Mouse (Mus musculus) kidney, adult 2 months (tissue): Measurements from ENCODE around the gene Irs2. TPM values are rescaled to one million over a fixed set of nuclear protein-coding genes. Genes with fewer than 3 reads are reported as not detected.
A peak's percentile ranks its signal among the peaks of the same experiment; 100 is the strongest.

Experiments used
- DNase-seq: peaks from one replicate; pipeline ENCODE4 v3.0.0; 2021
- H3K27ac ChIP-seq: fragments of 200-500 bp; 2 replicates; pipeline ENCODE4 v1.5.1; 2012; ENCODE audit warnings: low read depth, low read length, control low read depth, inconsistent platforms; ENCODE audit not compliant: insufficient read depth
- H3K27me3 ChIP-seq: fragments of 200-500 bp; replicated peaks from 2 replicates; pipeline ENCODE4 v1.6.1; 2012; ENCODE audit warnings: mild to moderate bottlenecking, moderate library complexity, low read length, inconsistent platforms; ENCODE audit not compliant: control insufficient read depth, insufficient read depth
- H3K36me3 ChIP-seq: fragments of 200-500 bp; 2 replicates; pipeline ENCODE4 v1.6.1; 2012; ENCODE audit warnings: mild to moderate bottlenecking, moderate library complexity, low read length, inconsistent platforms; ENCODE audit not compliant: control insufficient read depth, insufficient read depth
- H3K4me1 ChIP-seq: fragments of 200-500 bp; 2 replicates; pipeline ENCODE4 v1.6.1; 2011; ENCODE audit warnings: low read length; ENCODE audit not compliant: control insufficient read depth, insufficient read depth
- H3K4me3 ChIP-seq: fragments of 200-500 bp; 2 replicates; pipeline ENCODE4 v1.5.1; 2011; ENCODE audit warnings: mild to moderate bottlenecking, low read depth, low read length, control low read depth; ENCODE audit not compliant: insufficient read depth
- CTCF ChIP-seq: fragments of 200-500 bp; conservative IDR thresholded peaks from 2 replicates; pipeline ENCODE4 v1.5.1; 2011; ENCODE audit warnings: low read depth, mild to moderate bottlenecking, control low read depth, low read length, moderate library complexity, mixed read lengths; ENCODE audit not compliant: insufficient read depth, insufficient read length
- POLR2A ChIP-seq: fragments of 200-500 bp; IDR thresholded peaks from one replicate; pipeline ENCODE4 v1.6.1; 2011; ENCODE audit warnings: low read depth, low read length, control low read depth
- WGBS: fragments of 180-500 bp; shearing (Covaris S2); methylation state at CpG from one replicate; pipeline ENCODE4 v1.1.7; 2018; 5-methylcytosine and 5-hydroxymethylcytosine counted together
- polyA plus RNA-seq: library from polyadenylated mRNA; depleted of rRNA; stranded (reverse); fragments of >200 nt; gene quantifications from 2 replicates; pipeline ENCODE4 v1.2.3, GENCODE M21; 2012

The Irs2 gene
- polyA plus RNA-seq, 1 experiment: 10.4 TPM

- WGBS: 96% methylated on average over 17 of the region's 17 CpGs
- H3K27me3 ChIP-seq: no peaks in the 10 kb centered on the region
- no peak overlapping the region for H3K4me3 ChIP-seq
- TF ChIP-seq POLR2A (no peak), CTCF (no peak)
- peaks cover 8% of the 10 kb centered on the region for H3K4me1 ChIP-seq
- no peak overlapping the region for H3K27ac ChIP-seq
- DNase-seq: no peak
- peaks cover 3% of the 10 kb centered on the region; the same call in 1 of the 2 replicates for H3K36me3 ChIP-seq
Measured at GRCm38 (mm10) chr8:10986638-10987037, 21.6 kb downstream of the Irs2 start.

GRCm38 (mm10) chr8:10985064-10985463, 23.2 kb downstream of the Irs2 start:
- Histone ChIP-seq H3K4me3 (no peak overlapping the region), H3K36me3 (peaks cover 3% of the 10 kb centered on the region; the same call in 1 of the 2 replicates), H3K4me1 (peaks cover 4% of the 10 kb centered on the region; the same call in 1 of the 2 replicates), H3K27ac (no peak overlapping the region), H3K27me3 (no peaks in the 10 kb centered on the region)
- no peak for DNase-seq
- TF ChIP-seq CTCF (no peak), POLR2A (no peak)
- 86% methylated on average over 7 of the region's 7 CpGs for WGBS

- no peak for TF ChIP-seq CTCF
- no peak for TF ChIP-seq POLR2A
- no peaks in the 10 kb centered on the region for H3K4me1 ChIP-seq
- no peak overlapping the region for H3K4me3 ChIP-seq
- H3K27me3 ChIP-seq: no peaks in the 10 kb centered on the region
- no peak overlapping the region for H3K27ac ChIP-seq
- no peak for DNase-seq
- 93% methylated on average over 6 of the region's 6 CpGs for WGBS
- H3K36me3 ChIP-seq: peaks cover 2% of the 10 kb centered on the region; the same call in 1 of the 2 replicates
Measured at GRCm38 (mm10) chr8:10980876-10981275, 27.4 kb downstream of the Irs2 start.

- WGBS: 64% methylated on average over 7 of the region's 7 CpGs
- Histone ChIP-seq H3K4me1 (no peaks in the 10 kb centered on the region), H3K27me3 (no peaks in the 10 kb centered on the region), H3K36me3 (no peaks in the 10 kb centered on the region), H3K4me3 (no peak overlapping the region), H3K27ac (no peak overlapping the region)
- no peak for TF ChIP-seq POLR2A
- no peak for TF ChIP-seq CTCF
- no peak for DNase-seq
Measured at GRCm38 (mm10) chr8:10979916-10980315, 28.3 kb downstream of the Irs2 start.

- no peak for TF ChIP-seq CTCF
- TF ChIP-seq POLR2A: no peak
- Histone ChIP-seq H3K27ac (no peak overlapping the region), H3K4me3 (no peak overlapping the region), H3K36me3 (no peaks in the 10 kb centered on the region), H3K4me1 (no peaks in the 10 kb centered on the region), H3K27me3 (no peaks in the 10 kb centered on the region)
- DNase-seq: no peak
- WGBS: 78% methylated on average over 11 of the region's 11 CpGs
Measured at GRCm38 (mm10) chr8:10979196-10979794, 29.0 kb downstream of the Irs2 start.

- H3K27ac ChIP-seq: no peak overlapping the region
- peak; percentile 83 for DNase-seq
- TF ChIP-seq CTCF (no peak), POLR2A (no peak)
Measured at GRCm38 (mm10) chr8:10978377-10978776, 29.9 kb downstream of the Irs2 start.

GRCm38 (mm10) chr8:10977742-10978376, 30.4 kb downstream of the Irs2 start:
- 65% methylated on average over 7 of the region's 7 CpGs for WGBS
- Histone ChIP-seq H3K4me3 (no peak overlapping the region), H3K27ac (no peak overlapping the region), H3K36me3 (no peaks in the 10 kb centered on the region), H3K27me3 (no peaks in the 10 kb centered on the region), H3K4me1 (no peaks in the 10 kb centered on the region)
- DNase-seq: no peak
- no peak for TF ChIP-seq CTCF
- no peak for TF ChIP-seq POLR2A

More at GRCm38 (mm10) chr8:10978377-10978776, 29.9 kb downstream of the Irs2 start:
- Histone ChIP-seq H3K36me3 (no peaks in the 10 kb centered on the region), H3K4me3 (no peak overlapping the region), H3K4me1 (no peaks in the 10 kb centered on the region), H3K27me3 (no peaks in the 10 kb centered on the region)
- WGBS: 24% methylated on average over 21 of the region's 21 CpGs
